Mouse (Mus musculus) kidney, postnatal 10 days (tissue): ENCODE measurements around the gene Gm21900.
A peak's percentile ranks its signal among the peaks of the same experiment; 100 is the strongest.
"Not testable (repeated sequence)": the region's sequence is repeated elsewhere in the genome, so short reads cannot be mapped to it uniquely, and the experiment has no call there.

ENCODE experiments used
- DNase-seq: peaks from one replicate; pipeline ENCODE4 v3.0.0; 2021; ENCODE audit warnings: mixed read lengths

Gene Gm21900

GRCm38 (mm10) chrY:10616061-10616460 lies at the start of gene Gm21900:
Gene Gm21900, plus strand, starts transcription at chrY:10616361.
- not testable (repeated sequence) for DNase-seq

GRCm38 (mm10) chrY:10643516-10643915 lies 27.4 kb downstream of the Gm21900 start:
- DNase-seq: peak; percentile 22
